Mouse (Mus musculus) cerebellum, postnatal 25 days (tissue): ENCODE measurements around the gene Kcnq1.

ENCODE experiments used
- DNase-seq, 2 experiments: peaks; one replicate each; pipeline ENCODE4 v3.0.0; 2021; ENCODE audit warnings: mixed read lengths in 2 of 2

Kcnq1 gene

DNA sequence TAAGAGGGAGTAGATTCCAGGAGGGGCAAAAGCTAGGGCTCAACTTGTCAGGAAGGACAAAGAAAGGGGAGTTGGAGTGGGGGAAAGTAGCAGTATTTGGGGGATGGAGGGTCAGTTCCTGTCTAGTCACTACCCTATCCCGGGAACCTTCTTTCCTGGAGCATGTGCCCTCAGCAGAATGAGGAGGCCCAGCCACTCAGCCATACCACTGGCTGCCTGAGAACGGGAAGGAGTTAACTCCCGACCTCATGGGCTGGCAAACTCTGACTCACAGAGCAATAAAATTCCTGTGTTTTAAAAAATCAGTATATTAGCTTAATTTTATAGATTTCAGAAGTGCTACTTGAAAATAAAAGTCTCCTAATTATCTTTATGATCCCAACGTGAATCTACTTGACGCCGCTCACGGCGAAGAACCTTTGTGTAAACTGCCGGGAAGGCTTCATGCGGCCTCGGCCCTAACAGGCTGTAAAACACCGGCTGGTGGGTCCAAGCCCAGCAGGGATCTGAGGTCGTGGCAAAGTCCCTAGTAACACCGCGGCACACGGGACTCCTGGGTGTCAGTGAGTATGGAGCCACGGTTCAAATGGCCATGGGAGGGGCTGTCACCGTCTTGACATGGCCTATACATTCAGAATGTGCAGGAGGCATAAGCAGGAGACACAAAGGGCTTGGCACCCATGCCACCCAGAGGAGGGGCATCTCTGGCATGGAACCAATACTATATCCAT lies 222.2 kb downstream of the Kcnq1 start:
- no peak for DNase-seq

- peak; percentile 24 to 37 for DNase-seq
These were observed 223.1 kb downstream of the Kcnq1 start for GRCm38 (mm10) chr7:143329110-143329810.

DNA sequence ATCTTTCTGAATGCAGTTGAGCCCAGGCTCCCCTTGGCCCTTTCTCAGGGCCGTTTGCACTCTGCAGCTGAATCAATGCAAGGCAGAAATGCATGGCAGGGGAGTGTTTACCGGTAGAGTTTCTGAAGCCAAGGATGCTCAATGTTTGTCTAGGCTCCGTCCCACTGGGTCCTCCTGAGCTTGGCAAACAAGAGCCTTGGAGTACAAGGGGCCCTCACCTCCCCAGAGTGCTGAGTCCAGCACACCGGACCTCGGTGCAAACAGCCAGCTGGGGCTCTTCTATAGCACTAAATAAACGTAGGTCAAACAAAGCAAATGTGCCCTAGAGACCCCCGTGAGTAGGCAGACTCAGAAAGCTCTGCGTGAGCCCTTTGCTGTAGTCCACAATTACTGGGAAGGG lies 226.9 kb downstream of the Kcnq1 start:
- DNase-seq, result no peak

- no peak for DNase-seq
These were observed 227.4 kb downstream of the Kcnq1 start for GRCm38 (mm10) chr7:143333604-143334003.

DNA sequence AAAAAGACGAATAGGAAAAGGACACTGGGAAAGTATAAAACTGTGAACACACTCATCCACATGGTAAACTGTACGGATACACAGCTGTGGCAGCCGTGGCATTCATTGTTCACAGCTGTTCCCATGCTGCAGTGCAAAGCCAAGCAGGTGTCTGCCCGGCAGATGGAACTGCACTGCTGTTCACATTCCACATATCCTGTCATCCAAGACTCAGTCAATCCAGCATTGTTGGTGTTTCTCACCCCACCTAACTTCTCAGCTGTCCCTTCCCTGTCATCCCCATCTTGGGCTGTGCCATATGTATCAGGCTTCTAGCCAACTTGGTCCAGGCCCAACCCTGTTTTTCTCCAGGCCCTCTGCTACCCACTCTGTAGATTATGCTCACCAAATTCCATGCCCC lies 232.5 kb downstream of the Kcnq1 start:
- no peak for DNase-seq

DNA sequence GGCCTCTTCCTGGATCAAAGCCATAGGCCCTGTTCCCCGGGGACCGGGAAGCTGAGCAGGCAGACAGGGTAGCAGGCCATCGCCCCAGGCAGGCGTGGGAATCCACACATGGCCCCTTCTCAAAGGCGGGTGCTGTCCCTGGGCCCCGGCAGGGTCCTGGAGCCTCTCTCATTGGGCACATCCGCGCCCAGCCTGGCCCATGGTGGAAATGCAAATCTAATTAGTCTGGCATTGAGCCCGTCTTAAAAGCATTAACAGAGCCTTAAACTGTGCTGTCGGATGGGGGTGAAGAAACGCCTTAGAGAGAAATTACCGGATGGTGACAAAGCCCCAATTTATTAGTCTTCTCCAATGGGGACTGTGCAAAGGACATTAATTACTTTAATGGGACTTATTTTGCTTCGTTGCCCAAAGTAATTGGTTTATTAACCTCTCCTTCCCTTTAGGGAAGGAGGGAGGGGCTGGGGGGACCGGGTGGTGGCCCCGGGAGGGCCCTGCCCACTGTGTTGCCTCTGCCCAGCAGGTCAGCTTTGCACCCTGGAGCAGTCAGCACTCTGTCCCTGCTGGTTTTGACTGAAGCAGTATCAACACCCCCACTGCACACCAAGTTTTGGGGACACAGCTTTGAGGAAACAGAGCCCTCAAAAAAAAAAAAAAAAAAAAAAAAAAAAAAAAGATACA lies 234.6 kb downstream of the Kcnq1 start:
- DNase-seq, result no peak

DNA sequence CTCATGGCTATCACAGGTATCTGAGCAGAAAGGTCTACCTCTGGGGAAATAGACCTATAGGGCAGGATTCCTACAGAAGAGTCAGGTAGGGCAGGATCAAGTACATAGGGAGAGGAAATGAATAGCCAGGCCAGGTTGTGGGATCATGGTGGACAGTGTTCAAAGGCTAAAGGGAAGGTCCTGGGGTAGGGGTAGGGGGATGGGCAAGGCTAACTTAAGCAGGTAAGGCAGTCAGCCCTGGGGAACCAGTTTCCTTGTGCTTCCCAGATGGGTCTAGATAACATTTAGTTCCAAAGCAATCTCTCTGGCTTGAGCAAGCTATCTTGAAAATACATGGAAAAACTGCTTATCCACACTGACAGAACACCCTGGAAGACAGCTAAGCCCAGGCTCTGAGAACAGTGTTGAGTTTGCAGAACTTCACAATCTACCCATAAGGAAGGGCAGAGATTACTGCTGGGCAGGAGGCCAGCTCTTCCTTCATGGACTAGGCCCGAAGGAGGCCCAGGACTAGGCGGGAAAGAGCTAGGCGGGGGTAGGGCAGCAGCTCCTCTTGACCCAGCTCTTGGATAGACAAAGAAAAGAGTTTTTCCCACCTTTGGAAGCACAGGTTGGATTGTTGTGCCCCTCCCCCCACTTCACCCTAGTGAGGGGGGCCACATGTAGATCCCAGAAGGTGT lies 235.3 kb downstream of the Kcnq1 start:
- no peak for DNase-seq

DNA sequence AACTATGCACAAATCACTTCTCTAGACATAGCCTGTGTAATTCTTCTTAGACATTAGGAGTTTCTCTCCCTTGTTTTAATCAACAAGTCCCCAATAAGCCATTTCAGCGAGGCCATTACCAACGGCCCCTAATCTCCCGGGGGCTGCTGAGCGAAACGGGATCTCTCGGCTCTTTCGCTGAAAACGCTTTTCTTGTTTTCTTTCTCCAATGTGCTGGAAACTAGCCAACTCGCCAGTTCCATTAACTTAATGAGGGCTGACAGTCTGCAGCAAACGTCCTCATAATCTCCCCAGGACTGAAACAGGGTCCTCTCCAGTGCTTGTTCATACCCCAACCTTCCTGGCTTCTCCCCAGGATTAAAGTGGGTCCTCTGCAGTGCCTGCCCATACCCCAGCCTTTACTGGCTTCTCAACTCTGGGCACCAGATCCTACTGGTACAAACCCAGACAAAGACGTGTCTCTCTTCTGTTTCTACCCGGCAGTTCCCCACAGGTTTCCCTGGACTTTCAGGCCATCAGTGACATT lies 237.7 kb downstream of the Kcnq1 start:
- DNase-seq, result peak in 1 of 2 experiments; percentile 19

- DNase-seq, result no peak
These were observed 243.1 kb downstream of the Kcnq1 start for GRCm38 (mm10) chr7:143349287-143349686.

- DNase-seq, result no peak
These were observed 243.7 kb downstream of the Kcnq1 start for GRCm38 (mm10) chr7:143349848-143350247.

DNA sequence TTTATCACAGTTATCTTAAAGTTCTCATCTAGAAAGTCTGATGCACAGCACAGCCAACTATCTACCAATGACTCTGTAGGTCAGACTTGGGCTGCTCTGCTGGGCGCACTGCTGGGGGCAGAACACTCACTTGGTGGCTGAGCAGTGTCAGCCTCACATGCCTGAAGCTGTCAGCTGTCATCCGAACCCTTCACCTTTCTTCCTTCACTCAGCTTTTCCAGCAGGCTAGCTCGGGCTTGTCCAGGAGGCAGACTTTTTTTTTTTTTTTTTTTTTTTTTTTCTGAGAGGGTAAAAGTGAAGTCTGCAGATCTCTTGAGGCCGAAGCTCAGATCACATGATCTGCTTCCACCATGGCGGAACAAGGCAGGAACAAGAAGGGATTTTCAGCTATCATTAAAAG lies 249.7 kb downstream of the Kcnq1 start:
- no peak for DNase-seq

DNA sequence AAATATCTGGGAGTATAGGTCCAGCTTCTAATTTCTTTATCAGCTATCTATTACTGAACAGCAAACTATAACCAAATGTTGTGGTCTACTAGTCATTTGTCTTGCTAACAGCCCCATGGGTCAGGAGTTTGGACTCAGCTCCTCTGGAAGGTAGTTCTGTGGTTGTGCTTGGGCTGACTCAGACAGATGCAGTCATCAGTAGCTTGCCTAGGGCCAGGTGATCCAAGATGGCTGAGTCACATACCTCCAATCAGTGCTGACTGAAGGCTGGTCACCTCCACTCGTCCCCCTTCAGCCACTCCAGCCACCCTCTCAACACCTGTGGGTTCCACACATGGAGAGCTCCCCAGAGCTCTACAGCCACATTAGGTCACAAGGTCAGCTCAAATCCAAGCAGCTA lies 250.9 kb downstream of the Kcnq1 start:
- no peak for DNase-seq

GRCm38 (mm10) chr7:143357831-143358230 lies 251.7 kb downstream of the Kcnq1 start:
- no peak for DNase-seq

DNA sequence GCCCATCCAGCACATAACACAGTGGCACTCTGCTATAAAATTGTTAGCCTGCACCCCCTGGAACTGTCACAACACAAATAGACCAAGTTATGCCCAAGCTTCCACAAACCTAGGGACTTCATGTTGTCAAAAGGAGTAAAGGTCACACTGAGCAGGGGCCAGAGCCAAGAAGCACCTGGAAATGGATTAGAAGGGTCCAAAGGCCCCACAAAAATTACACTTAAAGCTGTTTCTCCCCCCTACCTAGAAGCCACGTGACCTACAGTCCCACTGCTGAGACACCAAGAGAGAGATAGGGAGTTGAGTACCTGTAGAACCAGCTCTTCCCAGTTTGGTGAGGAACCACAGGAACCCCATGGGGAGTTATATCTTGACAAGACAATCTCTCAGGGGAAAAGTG lies 253.6 kb downstream of the Kcnq1 start:
- DNase-seq, result no peak

DNA sequence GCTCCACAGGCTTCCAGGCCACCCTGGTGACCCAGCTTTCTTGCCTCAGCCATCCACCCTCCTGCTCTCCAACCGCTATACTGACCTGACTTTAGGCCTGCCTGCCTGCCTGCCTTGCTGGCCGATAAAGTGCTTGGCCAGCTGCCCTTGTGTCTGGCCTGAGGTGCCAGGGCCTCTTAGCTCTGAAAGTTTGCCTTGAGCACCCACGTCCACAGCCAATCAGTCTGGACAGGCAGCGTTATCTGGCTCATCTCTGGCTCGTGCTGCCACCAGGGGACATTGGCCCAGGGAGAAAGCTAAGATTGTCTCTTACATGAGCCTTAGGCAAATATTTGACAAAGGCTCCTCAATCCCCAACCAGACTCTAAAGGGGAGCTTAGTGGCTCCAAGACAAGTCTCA lies 254.6 kb downstream of the Kcnq1 start:
- DNase-seq, result no peak

GRCm38 (mm10) chr7:143364092-143364832 lies 258.1 kb downstream of the Kcnq1 start:
- DNase-seq, result no peak

DNA sequence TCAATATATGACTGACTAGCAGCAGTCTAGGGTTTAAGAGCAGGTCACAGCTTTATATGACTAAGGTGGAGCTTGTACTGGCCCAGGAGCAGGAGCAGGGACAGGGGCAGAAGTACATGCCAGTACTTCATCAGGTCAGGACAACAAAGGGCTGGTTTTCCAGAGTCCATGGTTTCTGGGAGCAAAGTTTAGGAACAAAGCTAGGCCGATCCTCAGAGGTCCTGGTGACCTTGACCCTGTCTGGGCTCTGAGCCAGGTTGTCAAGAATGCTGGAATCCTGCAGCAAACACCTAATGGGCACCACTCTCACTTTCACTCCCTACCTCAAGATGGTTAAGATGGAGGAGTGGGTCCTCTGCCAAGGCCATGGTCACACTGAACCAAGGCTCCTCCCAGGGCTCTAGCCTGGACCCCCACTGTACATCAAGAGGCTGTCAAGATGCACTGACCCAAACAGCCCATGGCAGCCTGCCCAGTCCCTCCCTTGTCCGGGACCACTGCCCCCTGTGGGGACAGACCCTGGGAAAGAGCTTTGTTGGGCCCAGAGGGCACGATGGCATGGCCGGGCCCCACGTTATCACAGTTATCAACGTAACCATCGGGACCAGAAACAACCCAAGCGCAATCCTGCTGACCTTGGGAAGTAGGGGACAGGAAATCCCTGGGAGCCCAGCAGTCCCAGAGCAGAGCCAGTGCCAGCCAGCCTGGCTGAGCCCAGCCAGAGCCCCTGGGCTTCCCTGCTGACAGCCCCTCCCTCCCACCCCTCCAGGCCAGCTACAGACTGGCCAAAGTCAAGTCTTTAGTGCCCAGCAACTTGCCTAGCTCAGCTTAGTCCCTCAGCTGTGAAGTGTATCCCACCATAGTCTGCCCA lies 259.0 kb downstream of the Kcnq1 start:
- no peak for DNase-seq

- no peak for DNase-seq
These were observed 261.5 kb downstream of the Kcnq1 start for GRCm38 (mm10) chr7:143367366-143368266.

GRCm38 (mm10) chr7:143368267-143368643 lies 262.1 kb downstream of the Kcnq1 start:
- DNase-seq, result no peak

GRCm38 (mm10) chr7:143371336-143371735 lies 265.2 kb downstream of the Kcnq1 start:
- DNase-seq, result no peak
